Mouse (Mus musculus): ENCODE data around the gene Vac14. TPM values are rescaled to one million over a fixed set of nuclear protein-coding genes. Genes with fewer than 3 reads are reported as not detected.

The Vac14 gene
- polyA plus RNA-seq, 1 experiment from 2014 or later: 29.3 TPM

- Histone ChIP-seq H3K36me3 (replicated peaks; ENCODE audit: control insufficient read depth, insufficient read depth, low read depth, low read length) (peaks cover 5% of the 10 kb centered on the region; the same call in 1 of the 2 replicates), H3K27me3 (ENCODE audit: control insufficient read depth, insufficient read depth, low read length) (no peaks in the 10 kb centered on the region), H3K27ac (replicated peaks; ENCODE audit: low read depth, low read length) (no peak overlapping the region), H3K9me3 (replicated peaks; ENCODE audit: control insufficient read depth, low read length) (no peaks in the 10 kb centered on the region), H3K4me2 (ENCODE audit: low read depth, low read length) (peak overlapping the region; percentile 76), H3K4me3 (ENCODE audit: low read depth, low read length) (peak overlapping the region; percentile 75), H3K9ac (replicated peaks; ENCODE audit: low read length) (peak overlapping the region; percentile 91), H3K4me1 (ENCODE audit: control insufficient read depth, insufficient read depth, low read length) (peaks cover 22% of the 10 kb centered on the region)
- no peak for ATAC-seq (replicated peaks; ENCODE audit: insufficient number of reproducible peaks, low FRiP score, low TSS enrichment, low read depth)
- no peak for DNase-seq (ENCODE audit: low spot score)
- WGBS: 43% methylated on average over 11 of the region's 11 CpGs
These were observed 104.1 kb downstream of the Vac14 start for GRCm38 (mm10) chr8:110722414-110723011.

- no peaks in the 10 kb centered on the region for H3K27me3 ChIP-seq (ENCODE audit: control insufficient read depth, insufficient read depth, low read length)
- no peak overlapping the region for H3K4me3 ChIP-seq (ENCODE audit: low read depth, low read length)
- no peak overlapping the region for H3K9ac ChIP-seq (replicated peaks; ENCODE audit: low read length)
- H3K4me2 ChIP-seq (ENCODE audit: low read depth, low read length): no peak overlapping the region
- H3K36me3 ChIP-seq (replicated peaks; ENCODE audit: control insufficient read depth, insufficient read depth, low read depth, low read length): peaks cover 13% of the 10 kb centered on the region
- no peak overlapping the region for H3K27ac ChIP-seq (replicated peaks; ENCODE audit: low read depth, low read length)
- 76% methylated on average over 3 of the region's 3 CpGs for WGBS
- DNase-seq (ENCODE audit: low spot score) (no peak), ATAC-seq (replicated peaks; ENCODE audit: insufficient number of reproducible peaks, low FRiP score, low TSS enrichment, low read depth) (no peak)
- H3K4me1 ChIP-seq (ENCODE audit: control insufficient read depth, insufficient read depth, low read length): peaks cover 15% of the 10 kb centered on the region
- H3K9me3 ChIP-seq (replicated peaks; ENCODE audit: control insufficient read depth, low read length): no peaks in the 10 kb centered on the region
These were observed 106.1 kb downstream of the Vac14 start for GRCm38 (mm10) chr8:110724493-110724892.

GRCm38 (mm10) chr8:110725084-110725838, 106.9 kb downstream of the Vac14 start:
- no peak overlapping the region for H3K4me2 ChIP-seq (ENCODE audit: low read depth, low read length)
- peaks cover 11% of the 10 kb centered on the region for H3K4me1 ChIP-seq (ENCODE audit: control insufficient read depth, insufficient read depth, low read length)
- no peaks in the 10 kb centered on the region for H3K27me3 ChIP-seq (ENCODE audit: control insufficient read depth, insufficient read depth, low read length)
- DNase-seq (ENCODE audit: low spot score) (no peak), ATAC-seq (replicated peaks; ENCODE audit: insufficient number of reproducible peaks, low FRiP score, low TSS enrichment, low read depth) (no peak)
- 35% methylated on average over 7 of the region's 7 CpGs for WGBS
- peaks cover 13% of the 10 kb centered on the region for H3K36me3 ChIP-seq (replicated peaks; ENCODE audit: control insufficient read depth, insufficient read depth, low read depth, low read length)
- 0 out of 2 replicates have a peak overlapping the region, but pooled peaks have one; percentile 13 for H3K27ac ChIP-seq (replicated peaks; ENCODE audit: low read depth, low read length)
- H3K9ac ChIP-seq (replicated peaks; ENCODE audit: low read length): peak overlapping the region; percentile 34; the same call in 1 of the 2 replicates
- H3K9me3 ChIP-seq (replicated peaks; ENCODE audit: control insufficient read depth, low read length): no peaks in the 10 kb centered on the region
- no peak overlapping the region for H3K4me3 ChIP-seq (ENCODE audit: low read depth, low read length)

GRCm38 (mm10) chr8:110726893-110727292, 108.5 kb downstream of the Vac14 start:
- H3K27ac ChIP-seq (replicated peaks; ENCODE audit: low read depth, low read length): no peak overlapping the region
- 9% methylated on average over 18 of the region's 18 CpGs for WGBS
- peaks cover 5% of the 10 kb centered on the region for H3K4me1 ChIP-seq (ENCODE audit: control insufficient read depth, insufficient read depth, low read length)
- DNase-seq (ENCODE audit: low spot score) (peak; percentile 78), ATAC-seq (replicated peaks; ENCODE audit: insufficient number of reproducible peaks, low FRiP score, low TSS enrichment, low read depth) (no peak)
- H3K27me3 ChIP-seq (ENCODE audit: control insufficient read depth, insufficient read depth, low read length): no peaks in the 10 kb centered on the region
- H3K4me3 ChIP-seq (ENCODE audit: low read depth, low read length): no peak overlapping the region
- no peak overlapping the region for H3K9ac ChIP-seq (replicated peaks; ENCODE audit: low read length)
- H3K4me2 ChIP-seq (ENCODE audit: low read depth, low read length): no peak overlapping the region
- peaks cover 13% of the 10 kb centered on the region for H3K36me3 ChIP-seq (replicated peaks; ENCODE audit: control insufficient read depth, insufficient read depth, low read depth, low read length)
- no peaks in the 10 kb centered on the region for H3K9me3 ChIP-seq (replicated peaks; ENCODE audit: control insufficient read depth, low read length)

- H3K4me2 ChIP-seq (ENCODE audit: low read depth, low read length): no peak overlapping the region
- no peaks in the 10 kb centered on the region for H3K9me3 ChIP-seq (replicated peaks; ENCODE audit: control insufficient read depth, low read length)
- WGBS: 89% methylated on average over 8 of the region's 8 CpGs
- H3K27me3 ChIP-seq (ENCODE audit: control insufficient read depth, insufficient read depth, low read length): no peaks in the 10 kb centered on the region
- no peak for DNase-seq (ENCODE audit: low spot score)
- H3K9ac ChIP-seq (replicated peaks; ENCODE audit: low read length): no peak overlapping the region
- H3K4me1 ChIP-seq (ENCODE audit: control insufficient read depth, insufficient read depth, low read length): no peaks in the 10 kb centered on the region
- no peak for ATAC-seq (replicated peaks; ENCODE audit: insufficient number of reproducible peaks, low FRiP score, low TSS enrichment, low read depth)
- no peak overlapping the region for H3K4me3 ChIP-seq (ENCODE audit: low read depth, low read length)
- H3K27ac ChIP-seq (replicated peaks; ENCODE audit: low read depth, low read length): no peak overlapping the region
- peaks cover 15% of the 10 kb centered on the region for H3K36me3 ChIP-seq (replicated peaks; ENCODE audit: control insufficient read depth, insufficient read depth, low read depth, low read length)
These were observed 113.0 kb downstream of the Vac14 start for GRCm38 (mm10) chr8:110731346-110731859.

GRCm38 (mm10) chr8:110733036-110733435, 114.7 kb downstream of the Vac14 start:
- H3K4me3 ChIP-seq (ENCODE audit: low read depth, low read length): no peak overlapping the region
- 93% methylated on average over 8 of the region's 8 CpGs for WGBS
- no peak overlapping the region for H3K9ac ChIP-seq (replicated peaks; ENCODE audit: low read length)
- DNase-seq (ENCODE audit: low spot score) (no peak), ATAC-seq (replicated peaks; ENCODE audit: insufficient number of reproducible peaks, low FRiP score, low TSS enrichment, low read depth) (no peak)
- no peak overlapping the region for H3K27ac ChIP-seq (replicated peaks; ENCODE audit: low read depth, low read length)
- H3K4me2 ChIP-seq (ENCODE audit: low read depth, low read length): no peak overlapping the region
- no peaks in the 10 kb centered on the region for H3K27me3 ChIP-seq (ENCODE audit: control insufficient read depth, insufficient read depth, low read length)
- H3K36me3 ChIP-seq (replicated peaks; ENCODE audit: control insufficient read depth, insufficient read depth, low read depth, low read length): peaks cover 16% of the 10 kb centered on the region
- H3K9me3 ChIP-seq (replicated peaks; ENCODE audit: control insufficient read depth, low read length): no peaks in the 10 kb centered on the region
- H3K4me1 ChIP-seq (ENCODE audit: control insufficient read depth, insufficient read depth, low read length): no peaks in the 10 kb centered on the region

- Histone ChIP-seq H3K36me3 (replicated peaks; ENCODE audit: control insufficient read depth, insufficient read depth, low read depth, low read length) (peaks cover 8% of the 10 kb centered on the region), H3K4me1 (ENCODE audit: control insufficient read depth, insufficient read depth, low read length) (no peaks in the 10 kb centered on the region), H3K27ac (replicated peaks; ENCODE audit: low read depth, low read length) (no peak overlapping the region), H3K4me2 (ENCODE audit: low read depth, low read length) (no peak overlapping the region), H3K4me3 (ENCODE audit: low read depth, low read length) (no peak overlapping the region), H3K9me3 (replicated peaks; ENCODE audit: control insufficient read depth, low read length) (no peaks in the 10 kb centered on the region), H3K9ac (replicated peaks; ENCODE audit: low read length) (no peak overlapping the region), H3K27me3 (ENCODE audit: control insufficient read depth, insufficient read depth, low read length) (no peaks in the 10 kb centered on the region)
- ATAC-seq (replicated peaks; ENCODE audit: insufficient number of reproducible peaks, low FRiP score, low TSS enrichment, low read depth) (no peak), DNase-seq (ENCODE audit: low spot score) (no peak)
- WGBS: 94% methylated on average over 34 of the region's 35 CpGs
These were observed 120.3 kb downstream of the Vac14 start for GRCm38 (mm10) chr8:110738591-110739195.

Data from embryonic facial prominence, embryonic 11.5 days (tissue).